Comparison of ENCODE assay signal across 8 mouse cellular contexts in genomic region chr12:12420423-12420822, GRCm38 (mm10).
DNase-seq lines count a peak whose midpoint lies in the region; ATAC-seq and TF ChIP-seq lines count a peak whose summit lies in the region.
"Had no signal": no experiment of that assay in that cellular context is flagged by ENCODE, and none has a peak within 500 bp of the region (broad histone marks: within the 10 kb centered on the region; RNA-seq: fewer than 3 reads in every experiment).

No protein-coding gene starts in this region.

- TF ChIP-seq CTCF in liver, embryonic 14.5 days (IDR thresholded peaks at IDR 0.05; ENCODE audit: low read depth): no peak

- no peak overlapping the region for H3K4me3 ChIP-seq in liver, embryonic 14.5 days (ENCODE audit: insufficient read depth in 1 of 2, low read depth in 2 of 2, low read length in 2 of 2)
- H3K4me3 ChIP-seq in liver, embryonic 11.5 days (ENCODE audit: low read depth, low read length): no peak overlapping the region
- no peak overlapping the region for H3K4me3 ChIP-seq in embryonic facial prominence, embryonic 14.5 days (ENCODE audit: low read depth, low read length)
- 0 out of 2 replicates have a peak overlapping the region, but pooled peaks have one; percentile 41 for H3K4me3 ChIP-seq in hindbrain, embryonic 13.5 days
- no peak overlapping the region for H3K4me3 ChIP-seq in neural tube, embryonic 13.5 days

- no peak overlapping the region for H3K9ac ChIP-seq in liver, embryonic 14.5 days (replicated peaks)
- H3K9ac ChIP-seq in liver, embryonic 11.5 days (ENCODE audit: low read depth, low read length): no peak overlapping the region
- no peak overlapping the region for H3K9ac ChIP-seq in embryonic facial prominence, embryonic 14.5 days (ENCODE audit: low read depth, low read length)
- peak overlapping the region; percentile 82; the same call in 1 of the 2 replicates for H3K9ac ChIP-seq in hindbrain, embryonic 13.5 days
- no peak overlapping the region for H3K9ac ChIP-seq in neural tube, embryonic 13.5 days

- no peak for ATAC-seq in liver, embryonic 14.5 days (ENCODE audit: insufficient read depth)
- no peak for ATAC-seq in liver, embryonic 11.5 days (replicated peaks; ENCODE audit: low FRiP score)
- ATAC-seq in embryonic facial prominence, embryonic 14.5 days (ENCODE audit: low read depth): 0 out of 2 replicates have a peak, but pooled peaks have one; percentile 16
- 0 out of 2 replicates have a peak, but pooled peaks have one; percentile 19 for ATAC-seq in hindbrain, embryonic 13.5 days (ENCODE audit: low FRiP score)
- peak; percentile 26 for ATAC-seq in neural tube, embryonic 13.5 days (ENCODE audit: low read depth)
- ATAC-seq in erythroblast, adult 5-6 weeks (replicated peaks; ENCODE audit: low FRiP score, poor library complexity, severe bottlenecking): no peak

- 3% methylated on average over 2 of the region's 2 CpGs for WGBS in liver, embryonic 14.5 days (ENCODE audit: insufficient replicate concordance)
- 2% methylated on average over 2 of the region's 2 CpGs for WGBS in liver, embryonic 11.5 days
- WGBS in embryonic facial prominence, embryonic 14.5 days: 7% methylated on average over 2 of the region's 2 CpGs
- 6% methylated on average over 2 of the region's 2 CpGs for WGBS in hindbrain, embryonic 13.5 days
- 4% methylated on average over 2 of the region's 2 CpGs for WGBS in neural tube, embryonic 13.5 days

- H3K27ac ChIP-seq in liver, embryonic 14.5 days: no peak overlapping the region
- no peak overlapping the region for H3K27ac ChIP-seq in liver, embryonic 11.5 days (ENCODE audit: low read depth, low read length)
- no peak overlapping the region for H3K27ac ChIP-seq in embryonic facial prominence, embryonic 14.5 days (replicated peaks; ENCODE audit: low read depth, low read length)
- H3K27ac ChIP-seq in hindbrain, embryonic 13.5 days: no peak overlapping the region
- no peak overlapping the region for H3K27ac ChIP-seq in neural tube, embryonic 13.5 days (replicated peaks)
- H3K27ac ChIP-seq: gastrocnemius, adult 2 months had no signal

- H3K27me3 ChIP-seq in liver, embryonic 14.5 days (ENCODE audit: control insufficient read depth, insufficient read depth, low read length): no peaks in the 10 kb centered on the region
- H3K27me3 ChIP-seq in liver, embryonic 11.5 days (replicated peaks; ENCODE audit: control insufficient read depth, insufficient read depth, low read length): no peaks in the 10 kb centered on the region
- no peaks in the 10 kb centered on the region for H3K27me3 ChIP-seq in embryonic facial prominence, embryonic 14.5 days (replicated peaks; ENCODE audit: control insufficient read depth, insufficient read depth, low read length)
- 0 out of 2 replicates have a peak, but pooled peaks cover 2% of the 10 kb centered on the region for H3K27me3 ChIP-seq in hindbrain, embryonic 13.5 days
- H3K27me3 ChIP-seq in neural tube, embryonic 13.5 days: no peaks in the 10 kb centered on the region

- H3K9me3 ChIP-seq in liver, embryonic 14.5 days (ENCODE audit: control insufficient read depth, low read length): no peaks in the 10 kb centered on the region
- no peaks in the 10 kb centered on the region for H3K9me3 ChIP-seq in liver, embryonic 11.5 days (ENCODE audit: control insufficient read depth, low read length)
- no peaks in the 10 kb centered on the region for H3K9me3 ChIP-seq in embryonic facial prominence, embryonic 14.5 days (ENCODE audit: control insufficient read depth, low read length)
- no peaks in the 10 kb centered on the region for H3K9me3 ChIP-seq in hindbrain, embryonic 13.5 days
- no peaks in the 10 kb centered on the region for H3K9me3 ChIP-seq in neural tube, embryonic 13.5 days

- H3K4me2 ChIP-seq in liver, embryonic 14.5 days (ENCODE audit: low read depth): peak overlapping the region; percentile 86
- no peak overlapping the region for H3K4me2 ChIP-seq in liver, embryonic 11.5 days
- H3K4me2 ChIP-seq in embryonic facial prominence, embryonic 14.5 days (ENCODE audit: low read depth, low read length): no peak overlapping the region
- H3K4me2 ChIP-seq in hindbrain, embryonic 13.5 days: peak overlapping the region; percentile 63; the same call in 1 of the 2 replicates
- H3K4me2 ChIP-seq in neural tube, embryonic 13.5 days: no peak overlapping the region

- peaks cover 8 to 11% of the 10 kb centered on the region in 2 experiments for H3K4me1 ChIP-seq in liver, embryonic 14.5 days (replicated peaks; ENCODE audit: control insufficient read depth in 2 of 2, insufficient read depth in 2 of 2, low read length in 1 of 2)
- H3K4me1 ChIP-seq in liver, embryonic 11.5 days (replicated peaks; ENCODE audit: control insufficient read depth, insufficient read depth, low read length): 0 out of 2 replicates have a peak, but pooled peaks cover 2% of the 10 kb centered on the region
- no peaks in the 10 kb centered on the region for H3K4me1 ChIP-seq in embryonic facial prominence, embryonic 14.5 days (ENCODE audit: control insufficient read depth, insufficient read depth, low read length)
- H3K4me1 ChIP-seq in hindbrain, embryonic 13.5 days (replicated peaks): peaks cover 7% of the 10 kb centered on the region
- 0 out of 2 replicates have a peak, but pooled peaks cover 4% of the 10 kb centered on the region for H3K4me1 ChIP-seq in neural tube, embryonic 13.5 days (replicated peaks)

- TF ChIP-seq EP300 in liver, embryonic 14.5 days (IDR thresholded peaks at IDR 0.05; ENCODE audit: low read depth): no peak

- H3K36me3 ChIP-seq in liver, embryonic 14.5 days (replicated peaks; ENCODE audit: control insufficient read depth, insufficient read depth, low read depth): no peaks in the 10 kb centered on the region
- no peaks in the 10 kb centered on the region for H3K36me3 ChIP-seq in liver, embryonic 11.5 days (ENCODE audit: control insufficient read depth, insufficient read depth, low read length)
- H3K36me3 ChIP-seq in embryonic facial prominence, embryonic 14.5 days (ENCODE audit: control insufficient read depth, insufficient read depth, low read length): no peaks in the 10 kb centered on the region
- no peaks in the 10 kb centered on the region for H3K36me3 ChIP-seq in hindbrain, embryonic 13.5 days
- H3K36me3 ChIP-seq in neural tube, embryonic 13.5 days: no peaks in the 10 kb centered on the region

- no peak for DNase-seq in liver, embryonic 14.5 days (ENCODE audit: low read depth in 3 of 3, low spot score in 3 of 3)
- DNase-seq in liver, embryonic 11.5 days (ENCODE audit: low spot score): no peak
- DNase-seq in embryonic facial prominence, embryonic 14.5 days (ENCODE audit: low spot score): no peak
- DNase-seq in cerebellum, postnatal 10 days: no peak

Comparison
In these comparisons a context has a peak if more than half of its experiments do, and no peak if none do; other contexts are left out.
1. H3K4me2 ChIP-seq: peak in liver, embryonic 14.5 days (single experiment) and hindbrain, embryonic 13.5 days (single experiment); none in liver, embryonic 11.5 days (single experiment), embryonic facial prominence, embryonic 14.5 days (single experiment) and neural tube, embryonic 13.5 days (single experiment).
2. ATAC-seq: peak in embryonic facial prominence, embryonic 14.5 days (single experiment), hindbrain, embryonic 13.5 days (single experiment) and neural tube, embryonic 13.5 days (single experiment); none in liver, embryonic 14.5 days (single experiment), liver, embryonic 11.5 days (single experiment) and erythroblast, adult 5-6 weeks (single experiment).